Comparison of ENCODE assay signal across 1 mouse cellular context in genomic region chr11:73006377-73006776, GRCm38 (mm10).
TF ChIP-seq lines count a peak whose summit lies in the region.

No protein-coding gene starts in this region.

TF ChIP-seq in MEL, 35 proteins besides CTCF, POLR2A, EP300 and RAD21:
- TF ChIP-seq E2F4 (IDR thresholded peaks at IDR 0.05; ENCODE audit: borderline replicate concordance, low read depth, low read length) = no peak
- TF ChIP-seq MAZ (IDR thresholded peaks at IDR 0.05; ENCODE audit: low read depth, low read length) = no peak
- no peak for TF ChIP-seq POLR2AphosphoS2 (IDR thresholded peaks at IDR 0.05; ENCODE audit: low read length)
- no peak for TF ChIP-seq MYC (IDR thresholded peaks at IDR 0.05; ENCODE audit: low read depth, low read length)
- TF ChIP-seq NRF1 (IDR thresholded peaks at IDR 0.05; ENCODE audit: insufficient read depth, low read depth, low read length, poor library complexity, severe bottlenecking) = no peak
- TF ChIP-seq MAX (IDR thresholded peaks at IDR 0.05; ENCODE audit: low read length) = no peak
- 0 out of 2 replicates have a peak, but pooled peaks have one; percentile 31 for TF ChIP-seq SIN3A (IDR thresholded peaks at IDR 0.05; ENCODE audit: low read length)
- no peak for TF ChIP-seq RCOR1 (IDR thresholded peaks at IDR 0.05; ENCODE audit: low read depth, low read length)
- no peak for TF ChIP-seq POLR2AphosphoS5 (IDR thresholded peaks at IDR 0.05; ENCODE audit: borderline replicate concordance, low read depth, low read length)
- no peak for TF ChIP-seq TBP (IDR thresholded peaks at IDR 0.05; ENCODE audit: low read depth, low read length)
- TF ChIP-seq NELFE (IDR thresholded peaks at IDR 0.05; ENCODE audit: low read depth, low read length) = peak; percentile 11; the same call in 1 of the 2 replicates
- TF ChIP-seq SMC3 (IDR thresholded peaks at IDR 0.05; ENCODE audit: low read depth, low read length) = peak; percentile 92
- no peak for TF ChIP-seq USF2 (IDR thresholded peaks at IDR 0.05; ENCODE audit: borderline replicate concordance in 1 of 2, insufficient read depth in 1 of 2, low read depth in 1 of 2, low read length in 2 of 2)
- TF ChIP-seq USF1 (IDR thresholded peaks at IDR 0.05; ENCODE audit: low read depth, low read length) = no peak
- TF ChIP-seq ZKSCAN1 (IDR thresholded peaks at IDR 0.05; ENCODE audit: low read depth, low read length) = no peak
- TF ChIP-seq ZMIZ1 (IDR thresholded peaks at IDR 0.05; ENCODE audit: low read depth, low read length) = no peak
- 0 out of 2 replicates have a peak, but pooled peaks have one; percentile 36 for TF ChIP-seq HCFC1 (IDR thresholded peaks at IDR 0.05; ENCODE audit: low read depth, low read length)
- no peak for TF ChIP-seq CHD1 (IDR thresholded peaks at IDR 0.05; ENCODE audit: low read depth, low read length)
- TF ChIP-seq GABPA (IDR thresholded peaks at IDR 0.05; ENCODE audit: low read depth, low read length) = no peak
- TF ChIP-seq ETS1 (IDR thresholded peaks at IDR 0.05; ENCODE audit: low read depth, low read length) = no peak
- TF ChIP-seq MYB (IDR thresholded peaks at IDR 0.05; ENCODE audit: low read depth, low read length) = no peak
- TF ChIP-seq MAFK (IDR thresholded peaks at IDR 0.05; ENCODE audit: borderline replicate concordance, low read depth, low read length) = no peak
- TF ChIP-seq GATA1 (IDR thresholded peaks at IDR 0.05; ENCODE audit: low read depth, low read length) = no peak
- no peak for TF ChIP-seq TAL1 (IDR thresholded peaks at IDR 0.05; ENCODE audit: low read length)
- TF ChIP-seq CHD2 (IDR thresholded peaks at IDR 0.05; ENCODE audit: low read length) = no peak
- TF ChIP-seq ZC3H11A (IDR thresholded peaks at IDR 0.05; ENCODE audit: low read depth, low read length) = peak; percentile 95
- TF ChIP-seq MEF2A (IDR thresholded peaks at IDR 0.05; ENCODE audit: extremely low read depth, insufficient replicate concordance, low read depth, low read length, poor library complexity, severe bottlenecking) = no peak
- TF ChIP-seq TCF12 (IDR thresholded peaks at IDR 0.05; ENCODE audit: low read depth, low read length) = 0 out of 2 replicates have a peak, but pooled peaks have one; percentile 21
- TF ChIP-seq JUND (IDR thresholded peaks at IDR 0.05; ENCODE audit: low read depth, low read length) = no peak
- no peak for TF ChIP-seq KAT2A (conservative IDR thresholded peaks at IDR 0.05; ENCODE audit: low read depth, low read length)
- TF ChIP-seq ELF1 (IDR thresholded peaks at IDR 0.05; ENCODE audit: low read depth, low read length) = 0 out of 2 replicates have a peak, but pooled peaks have one; percentile 36
- TF ChIP-seq ZNF384 (IDR thresholded peaks at IDR 0.05; ENCODE audit: low read depth, low read length) = no peak
- peak; percentile 47 for TF ChIP-seq MXI1 (IDR thresholded peaks at IDR 0.05; ENCODE audit: low read depth, low read length)
- TF ChIP-seq UBTF (IDR thresholded peaks at IDR 0.05; ENCODE audit: borderline replicate concordance, insufficient read depth, low read depth, low read length) = no peak
- TF ChIP-seq BHLHE40 (IDR thresholded peaks at IDR 0.05; ENCODE audit: borderline replicate concordance, low read depth, low read length) = no peak; the same call in 1 of the 2 replicates
